Mouse (Mus musculus) spleen, adult 2 months (tissue): ENCODE data around the gene Fgfr2. TPM values are rescaled to one million over a fixed set of nuclear protein-coding genes. Genes with fewer than 3 reads are reported as not detected.

ENCODE experiments used
- DNase-seq, 2 experiments: peaks; one replicate each; pipeline versions ENCODE4 v3.0.0 to v3.0.0-alpha.2; 2012 to 2021; ENCODE audit warnings: low spot score in 2 of 2, low read depth in 1 of 2
- H3K27ac ChIP-seq: fragments of 200-500 bp; 2 replicates; pipeline ENCODE4 v1.5.1; 2012; ENCODE audit warnings: low read length, inconsistent platforms; ENCODE audit not compliant: insufficient read depth
- H3K27me3 ChIP-seq: fragments of 200-500 bp; 2 replicates; pipeline ENCODE4 v1.6.1; 2012; ENCODE audit warnings: mild to moderate bottlenecking, moderate library complexity, low read length, inconsistent platforms; ENCODE audit not compliant: control insufficient read depth, insufficient read depth
- H3K36me3 ChIP-seq: fragments of 200-500 bp; 2 replicates; pipeline ENCODE4 v1.6.1; 2012; ENCODE audit warnings: mild to moderate bottlenecking, low read length, inconsistent platforms; ENCODE audit not compliant: control insufficient read depth, insufficient read depth
- H3K4me1 ChIP-seq: fragments of 200-500 bp; 2 replicates; pipeline ENCODE4 v1.6.1; 2011; ENCODE audit warnings: inconsistent platforms; ENCODE audit not compliant: control insufficient read depth, insufficient read depth, insufficient read length
- H3K4me3 ChIP-seq: fragments of 200-500 bp; 2 replicates; pipeline ENCODE4 v1.5.1; 2011; ENCODE audit warnings: mild to moderate bottlenecking, inconsistent platforms; ENCODE audit not compliant: insufficient read depth, insufficient read length; ENCODE audit errors: extremely low read depth
- CTCF ChIP-seq: fragments of 200-500 bp; IDR thresholded peaks from 2 replicates; pipeline ENCODE4 v1.5.1; 2011; ENCODE audit warnings: mild to moderate bottlenecking, inconsistent platforms; ENCODE audit not compliant: insufficient read depth, insufficient read length, insufficient replicate concordance; ENCODE audit errors: extremely low read depth
- POLR2A ChIP-seq: fragments of 200-500 bp; IDR thresholded peaks from 2 replicates; pipeline ENCODE4 v1.6.1; 2011; ENCODE audit warnings: low read depth, low read length, inconsistent platforms
- WGBS: fragments of 180-500 bp; shearing (Covaris S2); methylation state at CpG from one replicate; pipeline ENCODE4 v1.1.7; 2018; 5-methylcytosine and 5-hydroxymethylcytosine counted together
- polyA plus RNA-seq: library from polyadenylated mRNA; depleted of rRNA; stranded (reverse); fragments of >200 nt; gene quantifications from 2 replicates; pipeline ENCODE4 v1.2.3, GENCODE M21; 2012

Fgfr2 gene
- polyA plus RNA-seq, 1 experiment: 1.6 TPM

GRCm38 (mm10) chr7:132393014-132393406 lies 730.1 kb downstream of the Fgfr2 start:
- H3K4me3 ChIP-seq: no peak overlapping the region
- DNase-seq: no peak
- peaks cover 9% of the 10 kb centered on the region; the same call in 1 of the 2 replicates for H3K4me1 ChIP-seq
- 80% methylated on average over 5 of the region's 5 CpGs for WGBS
- H3K36me3 ChIP-seq: no peaks in the 10 kb centered on the region
- H3K27me3 ChIP-seq: no peaks in the 10 kb centered on the region
- no peak for TF ChIP-seq POLR2A
- no peak for TF ChIP-seq CTCF
- H3K27ac ChIP-seq: no peak overlapping the region

- Histone ChIP-seq H3K36me3 (no peaks in the 10 kb centered on the region), H3K4me1 (peaks cover 9% of the 10 kb centered on the region; the same call in 1 of the 2 replicates), H3K27ac (no peak overlapping the region), H3K27me3 (no peaks in the 10 kb centered on the region), H3K4me3 (no peak overlapping the region)
- WGBS: 59% methylated on average over 13 of the region's 13 CpGs
- no peak for DNase-seq
- no peak for TF ChIP-seq POLR2A
- TF ChIP-seq CTCF: no peak
These were observed 730.7 kb downstream of the Fgfr2 start for GRCm38 (mm10) chr7:132392233-132393013.

GRCm38 (mm10) chr7:132389473-132389872 lies 733.7 kb downstream of the Fgfr2 start:
- Histone ChIP-seq H3K27me3 (no peaks in the 10 kb centered on the region), H3K4me3 (no peak overlapping the region), H3K4me1 (peaks cover 21% of the 10 kb centered on the region; the same call in 1 of the 2 replicates), H3K27ac (no peak overlapping the region), H3K36me3 (no peaks in the 10 kb centered on the region)
- DNase-seq: no peak
- WGBS: 31% methylated on average over 7 of the region's 7 CpGs
- no peak for TF ChIP-seq POLR2A
- no peak for TF ChIP-seq CTCF

GRCm38 (mm10) chr7:132387507-132387906 lies 735.6 kb downstream of the Fgfr2 start:
- Histone ChIP-seq H3K4me3 (no peak overlapping the region), H3K36me3 (no peaks in the 10 kb centered on the region), H3K27me3 (no peaks in the 10 kb centered on the region), H3K4me1 (peaks cover 21% of the 10 kb centered on the region; the same call in 1 of the 2 replicates), H3K27ac (no peak overlapping the region)
- TF ChIP-seq CTCF: no peak
- TF ChIP-seq POLR2A: no peak
- DNase-seq: no peak
- 15% methylated on average over 5 of the region's 5 CpGs for WGBS

- no peaks in the 10 kb centered on the region for H3K27me3 ChIP-seq
- TF ChIP-seq POLR2A (no peak), CTCF (no peak)
- no peak overlapping the region for H3K27ac ChIP-seq
- H3K4me3 ChIP-seq: no peak overlapping the region
- WGBS: 63% methylated on average over 8 of the region's 8 CpGs
- DNase-seq: no peak
- H3K4me1 ChIP-seq: peaks cover 21% of the 10 kb centered on the region; the same call in 1 of the 2 replicates
- no peaks in the 10 kb centered on the region for H3K36me3 ChIP-seq
These were observed 736.8 kb downstream of the Fgfr2 start for GRCm38 (mm10) chr7:132386316-132386715.

- no peak for DNase-seq
- no peak for TF ChIP-seq CTCF
- no peak for TF ChIP-seq POLR2A
- Histone ChIP-seq H3K27me3 (no peaks in the 10 kb centered on the region), H3K27ac (no peak overlapping the region), H3K4me3 (no peak overlapping the region), H3K4me1 (peaks cover 21% of the 10 kb centered on the region; the same call in 1 of the 2 replicates), H3K36me3 (no peaks in the 10 kb centered on the region)
- WGBS: 55% methylated on average over 7 of the region's 7 CpGs
These were observed 737.6 kb downstream of the Fgfr2 start for GRCm38 (mm10) chr7:132385456-132386130.
